Mouse (Mus musculus) bone marrow, adult 2 months (tissue): Measurements from ENCODE around the gene Tssk6.

Experiments used
- CTCF ChIP-seq: fragments of 200-500 bp; IDR thresholded peaks from 2 replicates; pipeline ENCODE4 v1.5.1; 2011; ENCODE audit warnings: low read length, control low read depth; ENCODE audit not compliant: control insufficient read depth, insufficient read depth
- POLR2A ChIP-seq: fragments of 200-500 bp; IDR thresholded peaks from 2 replicates; pipeline ENCODE4 v1.6.1; 2011; ENCODE audit warnings: low read depth, mild to moderate bottlenecking, control low read depth, low read length, borderline replicate concordance; ENCODE audit not compliant: control insufficient read depth

GRCm38 (mm10) chr8:69876097-69876496 is 25.9 kb upstream of the Tssk6 start:
- no peak for TF ChIP-seq CTCF
- TF ChIP-seq POLR2A, result no peak
